Comparison of ENCODE assay signal across 26 mouse cellular contexts in genomic region chr2:170195542-170196089, GRCm38 (mm10). TPM values are rescaled to one million over a fixed set of nuclear protein-coding genes. Genes with fewer than 3 reads are reported as not detected.
DNase-seq lines count a peak whose midpoint lies in the region; ATAC-seq and TF ChIP-seq lines count a peak whose summit lies in the region.
"Had no signal": no experiment of that assay in that cellular context is flagged by ENCODE, and none has a peak within 500 bp of the region (broad histone marks: within the 10 kb centered on the region; RNA-seq: fewer than 3 reads in every experiment).

No protein-coding gene starts in this region.

- H3K4me1 ChIP-seq in forebrain, embryonic 10.5 days, result peaks cover 31% of the 10 kb centered on the region
- H3K4me1 ChIP-seq in forebrain, embryonic 15.5 days, result peaks cover 15% of the 10 kb centered on the region
- peaks cover 13 to 24% of the 10 kb centered on the region in 2 experiments for H3K4me1 ChIP-seq in ES-E14 (ENCODE audit: control insufficient read depth in 2 of 2, insufficient read depth in 2 of 2, low read length in 2 of 2, poor library complexity in 1 of 2)
- peaks cover 7% of the 10 kb centered on the region; the same call in 1 of the 2 replicates for H3K4me1 ChIP-seq in heart, embryonic 11.5 days (ENCODE audit: control insufficient read depth, insufficient read depth, low read length)

- no peak overlapping the region for H3K4me3 ChIP-seq in forebrain, embryonic 10.5 days
- no peak overlapping the region for H3K4me3 ChIP-seq in forebrain, embryonic 15.5 days
- peak overlapping the region; percentile 5 to 35; a peak in 3 of 4 replicates for H3K4me3 ChIP-seq in ES-E14 (ENCODE audit: insufficient read depth in 1 of 2, low read depth in 1 of 2, low read length in 2 of 2, poor library complexity in 1 of 2, severe bottlenecking in 1 of 2)
- no peak overlapping the region for H3K4me3 ChIP-seq in heart, embryonic 11.5 days (ENCODE audit: low read depth, low read length)
- no peak overlapping the region for H3K4me3 ChIP-seq in gastrocnemius, adult 2 months
- H3K4me3 ChIP-seq: heart, embryonic 12.5 days; hindbrain, embryonic 13.5 days; kidney, embryonic 15.5 days; limb, embryonic 13.5 days; liver, embryonic 13.5 days; lung, embryonic 15.5 days; myocyte; neural tube, embryonic 15.5 days had no signal

- peaks cover 3% of the 10 kb centered on the region; the same call in 1 of the 2 replicates for H3K9me3 ChIP-seq in forebrain, embryonic 10.5 days
- no peaks in the 10 kb centered on the region for H3K9me3 ChIP-seq in forebrain, embryonic 15.5 days
- no peaks in the 10 kb centered on the region for H3K9me3 ChIP-seq in ES-E14 (ENCODE audit: control insufficient read depth, insufficient read depth, low read depth, low read length)
- H3K9me3 ChIP-seq in heart, embryonic 11.5 days (replicated peaks; ENCODE audit: control insufficient read depth, low read length), result no peaks in the 10 kb centered on the region
- H3K9me3 ChIP-seq: heart, embryonic 12.5 days; hindbrain, embryonic 13.5 days; kidney, embryonic 15.5 days; limb, embryonic 13.5 days; liver, embryonic 13.5 days; lung, embryonic 15.5 days; neural tube, embryonic 15.5 days had no signal

- no peak overlapping the region for H3K4me2 ChIP-seq in forebrain, embryonic 15.5 days (replicated peaks)
- no peak overlapping the region for H3K4me2 ChIP-seq in heart, embryonic 11.5 days
- H3K4me2 ChIP-seq: heart, embryonic 12.5 days; hindbrain, embryonic 13.5 days; kidney, embryonic 15.5 days; limb, embryonic 13.5 days; liver, embryonic 13.5 days; lung, embryonic 15.5 days; neural tube, embryonic 15.5 days had no signal

- ATAC-seq in forebrain, embryonic 15.5 days (replicated peaks), result no peak
- ATAC-seq in megakaryocyte, adult 5-6 weeks (ENCODE audit: poor library complexity, severe bottlenecking), result peak; percentile 61
- no peak for ATAC-seq in heart, embryonic 11.5 days (replicated peaks; ENCODE audit: insufficient number of reproducible peaks, low FRiP score, low TSS enrichment)
- ATAC-seq: midbrain, embryonic 16.5 days had no signal

- H3K9ac ChIP-seq in forebrain, embryonic 15.5 days (replicated peaks), result no peak overlapping the region
- no peak overlapping the region; the same call in 1 of the 2 replicates for H3K9ac ChIP-seq in ES-E14 (ENCODE audit: insufficient read depth, low read depth, low read length, poor library complexity, severe bottlenecking)
- no peak overlapping the region for H3K9ac ChIP-seq in heart, embryonic 11.5 days (ENCODE audit: low read depth, low read length)
- H3K9ac ChIP-seq: heart, embryonic 12.5 days; hindbrain, embryonic 13.5 days; kidney, embryonic 15.5 days; limb, embryonic 13.5 days; liver, embryonic 13.5 days; lung, embryonic 15.5 days; neural tube, embryonic 15.5 days had no signal

- no peak for DNase-seq in forebrain, embryonic 10.5 days (ENCODE audit: extremely low spot score, low spot score)
- DNase-seq in lung, postnatal 36 days, result peak; percentile 25
- no peak for DNase-seq in lung, postnatal 14 days
- no peak for DNase-seq in ES-E14 (ENCODE audit: low read depth, low spot score)
- DNase-seq in gastrocnemius, adult 2 months, result no peak
- DNase-seq: cerebellum, adult 2 months; cerebellum, postnatal 25 days; heart, adult 11 months; heart, postnatal 10 days; kidney, adult 11 months; kidney, postnatal 36 days; liver, embryonic 13.5 days; right cerebral cortex, adult 18-20 months; right cerebral cortex, postnatal 4 days; thymus, postnatal 25 days had no signal

- intact Hi-C loops in gastrocnemius, adult 2 months (cut with DNase I), result no loop called here

- H3K27me3 ChIP-seq in forebrain, embryonic 10.5 days (ENCODE audit: poor library complexity, severe bottlenecking), result no peaks in the 10 kb centered on the region
- H3K27me3 ChIP-seq in forebrain, embryonic 15.5 days, result no peaks in the 10 kb centered on the region
- no peaks in the 10 kb centered on the region for H3K27me3 ChIP-seq in heart, embryonic 11.5 days (ENCODE audit: control insufficient read depth, insufficient read depth, low read length)
- H3K27me3 ChIP-seq: heart, embryonic 12.5 days; hindbrain, embryonic 13.5 days; kidney, embryonic 15.5 days; limb, embryonic 13.5 days; liver, embryonic 13.5 days; lung, embryonic 15.5 days; neural tube, embryonic 15.5 days had no signal

- in situ Hi-C loops in ES-E14 (cut with MboI; ENCODE audit: low sequenced_read_pairs in 2 of 2, unreplicated experiment in 2 of 2), result no loop called here

- no peak for TF ChIP-seq CTCF in gastrocnemius, adult 2 months (IDR thresholded peaks at IDR 0.05)

- WGBS in forebrain, embryonic 10.5 days, result 93% methylated on average over 13 of the region's 13 CpGs
- 74% methylated on average over 13 of the region's 13 CpGs for WGBS in forebrain, embryonic 15.5 days
- 70% methylated on average over 13 of the region's 13 CpGs for WGBS in heart, embryonic 11.5 days (ENCODE audit: insufficient replicate concordance)

- no peaks in the 10 kb centered on the region for H3K36me3 ChIP-seq in forebrain, embryonic 10.5 days (replicated peaks)
- no peaks in the 10 kb centered on the region for H3K36me3 ChIP-seq in forebrain, embryonic 15.5 days
- H3K36me3 ChIP-seq in ES-E14 (ENCODE audit: control insufficient read depth, insufficient read depth, low read length, poor library complexity, severe bottlenecking), result no peaks in the 10 kb centered on the region
- no peaks in the 10 kb centered on the region for H3K36me3 ChIP-seq in heart, embryonic 11.5 days (ENCODE audit: control insufficient read depth, insufficient read depth, low read length)
- H3K36me3 ChIP-seq: heart, embryonic 12.5 days; hindbrain, embryonic 13.5 days; kidney, embryonic 15.5 days; limb, embryonic 13.5 days; liver, embryonic 13.5 days; lung, embryonic 15.5 days; neural tube, embryonic 15.5 days had no signal

- H3K27ac ChIP-seq in forebrain, embryonic 10.5 days, result peak overlapping the region; percentile 45; the same call in 1 of the 2 replicates
- no peak overlapping the region for H3K27ac ChIP-seq in forebrain, embryonic 15.5 days (replicated peaks)
- peak overlapping the region; percentile 63; the same call in 1 of the 2 replicates for H3K27ac ChIP-seq in ES-E14 (ENCODE audit: insufficient read depth, low read depth, low read length, poor library complexity, severe bottlenecking)
- no peak overlapping the region for H3K27ac ChIP-seq in heart, embryonic 11.5 days (ENCODE audit: low read depth, low read length)
- H3K27ac ChIP-seq in gastrocnemius, adult 2 months, result no peak overlapping the region
- H3K27ac ChIP-seq: hindbrain, embryonic 13.5 days; limb, embryonic 13.5 days; liver, embryonic 13.5 days; lung, embryonic 15.5 days; neural tube, embryonic 15.5 days had no signal

TF ChIP-seq in ES-E14, 5 proteins besides CTCF, POLR2A, EP300 and RAD21:
- TF ChIP-seq MAFK (IDR thresholded peaks at IDR 0.05; ENCODE audit: insufficient read depth, low read depth, low read length) (no peak), CHD2 (IDR thresholded peaks at IDR 0.05; ENCODE audit: low read depth, low read length) (0 out of 2 replicates have a peak, but pooled peaks have one; percentile 19)

RNA-seq across cellular contexts. Expression of gene Zfp217, which starts 47.7 kb away (rescaled TPM):
- polyA plus RNA-seq in forebrain, embryonic 10.5 days (2016; fragmentation: Nextera tagmentation; extraction: Ambion mirVana), result 3.4 and 4.1 TPM in 2 replicates
- polyA plus RNA-seq in forebrain, embryonic 15.5 days (2015; fragmentation: Nextera tagmentation; extraction: Ambion mirVana), result 1.4 and 1.9 TPM in 2 replicates
- total RNA-seq in ES-E14 (2012; rRNA removed), result 23.2 and 28.4 TPM in 2 replicates
- 40.4 and 52.3 TPM in 2 replicates for total RNA-seq in megakaryocyte, adult 5-6 weeks (2015)
- total RNA-seq in megakaryocyte, adult 5-6 weeks (2017), result 50.9 and 62.5 TPM in 2 replicates
- polyA plus RNA-seq in heart, embryonic 11.5 days (2014; fragmentation: Nextera tagmentation; extraction: Ambion mirVana), result 2.9 and 3.7 TPM in 2 replicates
- total RNA-seq in gastrocnemius, adult 2 months (2021), result 1 to 10 TPM; 5.6 to 8.1 TPM

Comparison
In these comparisons a context has a peak if more than half of its experiments do, and no peak if none do; other contexts are left out.
1. H3K27ac ChIP-seq: peak in forebrain, embryonic 10.5 days (single experiment) and ES-E14 (single experiment); none in forebrain, embryonic 15.5 days (single experiment), heart, embryonic 11.5 days (single experiment) and gastrocnemius, adult 2 months (single experiment).
2. H3K4me3 ChIP-seq: peak in ES-E14 (2 of 2); none in forebrain, embryonic 10.5 days (single experiment), forebrain, embryonic 15.5 days (single experiment), heart, embryonic 11.5 days (single experiment) and gastrocnemius, adult 2 months (single experiment).